Mouse (Mus musculus): ENCODE results near the gene Faim2. TPM values are rescaled to one million over a fixed set of nuclear protein-coding genes. Genes with fewer than 3 reads are reported as not detected.

The Faim2 gene
- polyA plus RNA-seq, 1 experiment from 2014 or later = 0.91 TPM

DNA sequence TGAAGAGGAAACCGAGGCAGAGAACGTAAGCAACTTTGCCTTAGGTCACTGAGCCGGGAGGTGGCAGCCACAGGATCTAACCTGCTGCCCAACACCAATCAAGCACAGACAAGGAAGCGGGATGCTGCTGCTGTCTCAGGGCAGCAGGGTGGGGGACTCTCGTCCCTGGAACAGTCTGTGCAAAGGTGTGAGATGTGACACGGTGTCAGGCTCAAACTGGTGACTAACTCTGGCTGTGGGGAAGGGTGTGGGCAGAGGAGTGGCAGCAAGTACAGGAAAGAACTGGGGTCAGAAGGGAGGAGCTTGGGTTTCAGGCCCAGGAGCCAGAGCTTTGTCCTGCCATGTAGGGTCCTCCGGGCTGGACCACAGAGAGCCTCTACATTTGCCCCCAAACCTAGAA, 16.1 kb upstream of the Faim2 start:
- H3K9me3 ChIP-seq (ENCODE audit: control insufficient read depth, low read length) = no peaks in the 10 kb centered on the region
- 0 out of 2 replicates have a peak, but pooled peaks cover 4% of the 10 kb centered on the region for H3K27me3 ChIP-seq (replicated peaks; ENCODE audit: control insufficient read depth, insufficient read depth, low read length)
- H3K4me3 ChIP-seq (ENCODE audit: low read length) = no peak overlapping the region
- WGBS = 43% methylated on average over 7 of the region's 7 CpGs
- ATAC-seq = no peak
- no peaks in the 10 kb centered on the region for H3K4me1 ChIP-seq (ENCODE audit: control insufficient read depth, insufficient read depth, low read length)
- H3K4me2 ChIP-seq (ENCODE audit: low read depth, low read length) = no peak overlapping the region
- no peaks in the 10 kb centered on the region for H3K36me3 ChIP-seq (ENCODE audit: control insufficient read depth, insufficient read depth, low read length)
- H3K9ac ChIP-seq (ENCODE audit: low read depth, low read length) = no peak overlapping the region
- no peak overlapping the region for H3K27ac ChIP-seq (ENCODE audit: low read length)

DNA sequence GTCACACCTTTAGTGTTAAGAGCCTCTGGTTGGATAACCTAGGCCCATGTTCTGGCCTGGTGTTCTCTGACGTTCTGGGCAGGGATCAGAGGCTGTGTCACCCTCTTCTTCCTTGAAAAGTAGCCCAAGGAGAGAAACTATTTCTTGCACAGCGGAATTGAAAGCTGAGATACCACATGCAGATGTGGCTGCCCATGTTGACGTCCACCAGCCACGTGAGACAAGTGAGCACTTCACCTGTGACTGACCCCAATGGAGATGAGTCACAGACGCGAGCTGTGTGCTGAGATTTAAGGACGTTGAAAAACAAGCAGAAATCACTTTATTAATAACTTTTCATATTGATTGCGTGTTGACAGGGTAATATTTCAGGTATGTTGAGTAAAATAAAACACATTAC, 11.9 kb upstream of the Faim2 start:
- Histone ChIP-seq H3K36me3 (ENCODE audit: control insufficient read depth, insufficient read depth, low read length) (no peaks in the 10 kb centered on the region), H3K4me2 (ENCODE audit: low read depth, low read length) (no peak overlapping the region), H3K4me3 (ENCODE audit: low read length) (no peak overlapping the region), H3K4me1 (ENCODE audit: control insufficient read depth, insufficient read depth, low read length) (no peaks in the 10 kb centered on the region), H3K27me3 (replicated peaks; ENCODE audit: control insufficient read depth, insufficient read depth, low read length) (0 out of 2 replicates have a peak, but pooled peaks cover 4% of the 10 kb centered on the region), H3K9ac (ENCODE audit: low read depth, low read length) (no peak overlapping the region), H3K9me3 (ENCODE audit: control insufficient read depth, low read length) (no peaks in the 10 kb centered on the region), H3K27ac (ENCODE audit: low read length) (no peak overlapping the region)
- WGBS = 62% methylated on average over 8 of the region's 8 CpGs
- ATAC-seq = no peak

DNA sequence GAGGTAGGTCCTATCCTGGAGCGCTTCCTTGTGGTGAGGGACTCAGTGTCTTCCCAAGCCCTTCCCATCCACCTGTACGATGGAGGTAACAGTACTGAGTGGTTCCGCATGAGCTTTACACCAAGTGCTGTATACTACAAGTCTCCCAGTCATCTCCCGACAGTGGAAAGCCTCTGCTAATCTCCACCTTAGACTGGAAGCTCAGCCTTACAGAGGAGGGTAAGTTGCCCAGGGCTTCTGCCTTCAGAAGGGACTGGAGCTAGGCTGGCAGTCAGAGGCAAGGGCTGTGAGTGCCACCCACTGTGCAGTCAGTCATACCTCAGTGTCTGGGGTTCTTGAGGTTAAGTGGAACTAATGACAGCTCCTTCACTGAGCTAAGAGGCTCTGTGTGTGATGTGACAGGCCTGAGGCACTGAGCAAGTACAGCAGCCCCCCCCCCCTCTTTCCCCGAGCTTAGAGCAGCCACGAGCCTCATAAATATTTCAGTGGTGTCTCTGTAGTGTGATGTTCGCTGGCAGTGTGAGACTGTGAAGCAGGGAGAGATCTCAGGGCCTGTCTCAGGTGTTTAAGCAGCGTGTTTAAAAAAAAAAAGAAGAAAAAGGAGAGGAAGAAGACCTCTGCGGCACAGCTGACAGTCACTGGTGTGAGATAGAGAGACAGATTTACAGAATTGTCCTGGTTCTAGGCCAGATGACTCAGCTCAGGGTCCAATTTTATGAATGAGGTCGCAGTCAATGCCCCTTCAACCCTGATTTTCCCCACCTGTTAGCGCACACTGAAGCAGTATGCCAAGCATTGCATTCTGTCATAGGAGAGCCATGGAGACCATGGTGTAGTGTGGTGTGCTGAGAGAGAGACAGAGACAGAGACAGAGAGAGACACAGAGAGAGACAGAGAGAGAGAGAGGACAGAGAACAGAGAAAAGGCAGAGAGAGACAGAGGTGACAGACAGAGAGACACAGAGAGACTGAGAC, 9.2 kb upstream of the Faim2 start:
- H3K4me1 ChIP-seq (ENCODE audit: control insufficient read depth, insufficient read depth, low read length) = no peaks in the 10 kb centered on the region
- no peaks in the 10 kb centered on the region for H3K36me3 ChIP-seq (ENCODE audit: control insufficient read depth, insufficient read depth, low read length)
- H3K27me3 ChIP-seq (replicated peaks; ENCODE audit: control insufficient read depth, insufficient read depth, low read length) = peaks cover 3% of the 10 kb centered on the region; the same call in 1 of the 2 replicates
- H3K4me3 ChIP-seq (ENCODE audit: low read length) = no peak overlapping the region
- H3K4me2 ChIP-seq (ENCODE audit: low read depth, low read length) = no peak overlapping the region
- H3K9ac ChIP-seq (ENCODE audit: low read depth, low read length) = no peak overlapping the region
- no peaks in the 10 kb centered on the region for H3K9me3 ChIP-seq (ENCODE audit: control insufficient read depth, low read length)
- WGBS = 48% methylated on average over 11 of the region's 11 CpGs
- ATAC-seq = no peak
- H3K27ac ChIP-seq (ENCODE audit: low read length) = no peak overlapping the region

DNA sequence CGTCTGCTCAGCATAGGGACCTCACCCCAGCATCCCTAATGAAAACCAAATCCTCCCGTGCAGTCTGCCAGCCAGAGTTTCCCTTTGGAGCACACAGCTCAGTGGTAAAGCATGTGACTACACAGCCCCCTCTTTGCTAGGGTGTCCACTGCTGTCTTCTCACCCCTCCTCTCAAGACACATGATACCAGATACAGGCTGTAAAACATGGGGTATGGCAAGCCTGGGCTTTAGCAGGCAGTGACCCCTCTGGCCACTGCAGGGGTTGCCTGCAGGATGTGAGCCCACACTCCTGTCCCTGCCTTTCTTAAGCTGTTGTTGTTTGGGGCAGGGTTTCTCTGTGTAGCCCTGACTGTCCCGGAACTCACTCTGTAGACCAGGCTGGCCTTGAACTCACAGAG, 4.1 kb upstream of the Faim2 start:
- no peaks in the 10 kb centered on the region for H3K4me1 ChIP-seq (ENCODE audit: control insufficient read depth, insufficient read depth, low read length)
- H3K4me3 ChIP-seq (ENCODE audit: low read length) = no peak overlapping the region
- ATAC-seq = no peak
- H3K27ac ChIP-seq (ENCODE audit: low read length) = no peak overlapping the region
- WGBS = 67% methylated on average over 3 of the region's 3 CpGs
- H3K9ac ChIP-seq (ENCODE audit: low read depth, low read length) = no peak overlapping the region
- H3K36me3 ChIP-seq (ENCODE audit: control insufficient read depth, insufficient read depth, low read length) = no peaks in the 10 kb centered on the region
- no peaks in the 10 kb centered on the region for H3K9me3 ChIP-seq (ENCODE audit: control insufficient read depth, low read length)
- H3K4me2 ChIP-seq (ENCODE audit: low read depth, low read length) = no peak overlapping the region
- H3K27me3 ChIP-seq (replicated peaks; ENCODE audit: control insufficient read depth, insufficient read depth, low read length) = peaks cover 17% of the 10 kb centered on the region

DNA sequence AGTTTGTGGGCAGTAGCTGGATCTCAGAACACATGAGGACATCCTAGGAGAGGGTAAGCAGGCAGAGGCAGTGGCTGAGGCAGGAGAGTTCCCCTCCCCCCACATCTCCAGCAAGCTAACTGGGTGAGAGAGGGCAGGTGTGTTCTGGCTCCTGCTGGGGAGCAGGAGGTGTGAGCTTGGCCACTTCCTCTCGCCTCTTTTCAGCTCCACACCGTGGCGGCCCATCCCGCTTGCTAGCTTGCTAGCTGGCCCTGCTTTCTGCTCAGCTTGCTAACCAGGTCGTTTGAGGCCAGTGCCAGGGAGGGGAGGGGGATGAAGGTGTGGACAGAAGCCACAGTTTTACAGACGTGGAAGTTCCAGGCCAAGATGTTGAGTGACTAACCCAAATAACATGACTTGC, 3.2 kb upstream of the Faim2 start:
- H3K27ac ChIP-seq (ENCODE audit: low read length) = no peak overlapping the region
- H3K4me2 ChIP-seq (ENCODE audit: low read depth, low read length) = no peak overlapping the region
- H3K27me3 ChIP-seq (replicated peaks; ENCODE audit: control insufficient read depth, insufficient read depth, low read length) = peaks cover 23% of the 10 kb centered on the region
- WGBS = 34% methylated on average over 6 of the region's 6 CpGs
- no peaks in the 10 kb centered on the region for H3K36me3 ChIP-seq (ENCODE audit: control insufficient read depth, insufficient read depth, low read length)
- H3K9me3 ChIP-seq (ENCODE audit: control insufficient read depth, low read length) = no peaks in the 10 kb centered on the region
- no peak for ATAC-seq
- no peaks in the 10 kb centered on the region for H3K4me1 ChIP-seq (ENCODE audit: control insufficient read depth, insufficient read depth, low read length)
- no peak overlapping the region for H3K4me3 ChIP-seq (ENCODE audit: low read length)
- H3K9ac ChIP-seq (ENCODE audit: low read depth, low read length) = no peak overlapping the region

DNA sequence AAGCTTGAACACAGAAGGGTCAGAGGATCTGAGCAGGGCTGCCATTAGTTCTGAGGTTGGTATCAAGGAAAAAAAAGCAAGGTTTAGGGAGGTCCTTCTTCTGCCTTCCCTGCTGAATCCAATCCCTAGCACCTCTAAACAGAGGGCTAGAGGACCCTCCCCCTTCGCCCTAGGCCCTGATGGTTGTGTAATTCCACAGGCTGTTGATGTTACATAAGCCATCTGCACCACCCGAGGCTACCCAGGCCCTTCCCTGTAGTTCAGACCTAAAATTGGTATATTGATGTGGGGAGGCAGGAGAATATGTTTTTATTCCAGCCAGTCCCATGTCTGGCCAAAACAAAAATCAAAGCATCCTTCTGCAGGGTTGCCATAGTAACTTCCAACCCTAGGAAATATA, 1.3 kb downstream of the Faim2 start:
- Histone ChIP-seq H3K36me3 (ENCODE audit: control insufficient read depth, insufficient read depth, low read length) (no peaks in the 10 kb centered on the region), H3K9me3 (ENCODE audit: control insufficient read depth, low read length) (no peaks in the 10 kb centered on the region), H3K9ac (ENCODE audit: low read depth, low read length) (no peak overlapping the region), H3K4me1 (ENCODE audit: control insufficient read depth, insufficient read depth, low read length) (no peaks in the 10 kb centered on the region), H3K27ac (ENCODE audit: low read length) (no peak overlapping the region), H3K4me2 (ENCODE audit: low read depth, low read length) (no peak overlapping the region), H3K27me3 (replicated peaks; ENCODE audit: control insufficient read depth, insufficient read depth, low read length) (peaks cover 20% of the 10 kb centered on the region), H3K4me3 (ENCODE audit: low read length) (no peak overlapping the region)
- ATAC-seq = no peak
- 50% methylated on average over 2 of the region's 2 CpGs for WGBS

DNA sequence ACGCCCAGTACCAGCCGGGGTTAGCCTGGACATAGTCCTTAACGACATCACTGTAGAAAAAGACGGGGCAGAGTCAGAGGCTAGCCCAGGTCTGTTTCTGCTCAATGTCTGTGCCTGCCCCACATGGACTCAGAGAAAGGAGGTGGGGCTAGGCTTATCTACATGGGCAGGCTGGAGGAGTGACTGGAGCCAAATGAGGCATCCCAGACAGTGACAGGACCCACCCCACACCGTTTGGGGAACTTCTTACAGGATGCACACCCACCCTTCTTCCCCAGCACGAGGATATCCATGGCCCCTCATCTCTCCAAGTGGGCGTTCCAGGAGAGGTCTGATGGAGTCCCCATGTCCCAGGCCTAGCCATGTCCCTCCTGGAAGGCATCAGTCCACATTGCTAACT, 7.7 kb downstream of the Faim2 start:
- no peak for ATAC-seq
- H3K27ac ChIP-seq (ENCODE audit: low read length) = no peak overlapping the region

DNA sequence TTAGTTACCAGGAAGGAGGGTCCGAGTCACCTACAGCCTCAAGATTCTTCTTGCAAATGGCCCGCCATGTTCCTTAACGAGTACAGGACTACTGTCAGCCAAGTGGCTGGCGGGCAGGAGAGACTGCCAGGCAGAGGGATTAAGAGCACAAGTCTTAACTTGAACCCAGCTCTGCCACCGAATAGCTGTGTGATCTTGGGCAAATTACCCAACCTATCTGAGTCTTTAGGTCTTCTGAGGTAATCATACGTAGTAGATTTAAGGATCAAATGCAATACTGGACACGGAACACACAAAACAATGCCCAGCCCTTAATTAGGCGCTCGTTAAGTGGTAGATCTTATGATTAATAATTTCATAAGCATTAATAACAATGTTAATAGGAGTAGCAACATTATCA, 8.3 kb downstream of the Faim2 start:
- Histone ChIP-seq H3K4me1 (ENCODE audit: control insufficient read depth, insufficient read depth, low read length) (no peaks in the 10 kb centered on the region), H3K36me3 (ENCODE audit: control insufficient read depth, insufficient read depth, low read length) (no peaks in the 10 kb centered on the region), H3K4me2 (ENCODE audit: low read depth, low read length) (no peak overlapping the region), H3K27ac (ENCODE audit: low read length) (no peak overlapping the region), H3K9me3 (ENCODE audit: control insufficient read depth, low read length) (no peaks in the 10 kb centered on the region), H3K4me3 (ENCODE audit: low read length) (no peak overlapping the region), H3K27me3 (replicated peaks; ENCODE audit: control insufficient read depth, insufficient read depth, low read length) (no peaks in the 10 kb centered on the region; the same call in 1 of the 2 replicates), H3K9ac (ENCODE audit: low read depth, low read length) (no peak overlapping the region)
- ATAC-seq = no peak
- 89% methylated on average over 9 of the region's 9 CpGs for WGBS

More for the DNA sequence above, 7.7 kb downstream of the Faim2 start:
- Histone ChIP-seq H3K9ac (ENCODE audit: low read depth, low read length) (no peak overlapping the region), H3K27me3 (replicated peaks; ENCODE audit: control insufficient read depth, insufficient read depth, low read length) (no peaks in the 10 kb centered on the region; the same call in 1 of the 2 replicates), H3K4me3 (ENCODE audit: low read length) (no peak overlapping the region), H3K36me3 (ENCODE audit: control insufficient read depth, insufficient read depth, low read length) (no peaks in the 10 kb centered on the region), H3K4me2 (ENCODE audit: low read depth, low read length) (no peak overlapping the region), H3K4me1 (ENCODE audit: control insufficient read depth, insufficient read depth, low read length) (no peaks in the 10 kb centered on the region), H3K9me3 (ENCODE audit: control insufficient read depth, low read length) (no peaks in the 10 kb centered on the region)
- WGBS = 67% methylated on average over 7 of the region's 7 CpGs

DNA sequence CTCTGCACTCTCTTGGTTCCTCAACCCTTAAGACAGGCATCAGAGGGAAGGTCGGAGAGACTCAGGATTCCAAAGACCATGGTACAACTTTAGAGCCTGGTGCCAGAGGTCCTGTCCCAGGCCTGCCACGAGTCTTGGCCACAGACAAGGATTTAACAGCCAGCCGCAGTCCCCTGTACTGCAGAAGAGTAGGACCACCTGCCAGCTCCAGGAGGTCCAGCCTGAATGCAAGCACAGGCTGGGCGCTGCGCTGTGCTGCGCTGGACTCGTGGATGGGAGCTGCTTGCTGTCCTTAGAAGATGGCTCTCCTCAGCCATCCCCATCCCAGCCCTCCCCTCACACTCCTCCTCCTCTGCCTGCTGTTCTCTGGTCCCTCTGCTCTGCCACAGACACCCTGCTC, 10.2 kb downstream of the Faim2 start:
- Histone ChIP-seq H3K27me3 (replicated peaks; ENCODE audit: control insufficient read depth, insufficient read depth, low read length) (no peaks in the 10 kb centered on the region; the same call in 1 of the 2 replicates), H3K4me1 (ENCODE audit: control insufficient read depth, insufficient read depth, low read length) (no peaks in the 10 kb centered on the region), H3K4me3 (ENCODE audit: low read length) (no peak overlapping the region), H3K9ac (ENCODE audit: low read depth, low read length) (no peak overlapping the region), H3K36me3 (ENCODE audit: control insufficient read depth, insufficient read depth, low read length) (no peaks in the 10 kb centered on the region), H3K4me2 (ENCODE audit: low read depth, low read length) (no peak overlapping the region), H3K9me3 (ENCODE audit: control insufficient read depth, low read length) (no peaks in the 10 kb centered on the region), H3K27ac (ENCODE audit: low read length) (no peak overlapping the region)
- no peak for ATAC-seq
- 72% methylated on average over 7 of the region's 7 CpGs for WGBS

All from intestine, embryonic 16.5 days (tissue).